Mouse (Mus musculus) midbrain, embryonic 13.5 days (tissue): Measurements from ENCODE around the gene Thada. TPM values are rescaled to one million over a fixed set of nuclear protein-coding genes. Genes with fewer than 3 reads are reported as not detected.
A peak's percentile ranks its signal among the peaks of the same experiment; 100 is the strongest.

ENCODE experiments used
- ATAC-seq: fragments of 200-750 bp; cut with Nextera tagmentation; 2 replicates; pipeline ENCODE4 v1.8.0; 2017; ENCODE audit warnings: mild to moderate bottlenecking, moderate TSS enrichment, moderate library complexity
- H3K27ac ChIP-seq: fragments of 300-500 bp; sonication (generic); 2 replicates; pipeline ENCODE4 v1.5.1; 2015; ENCODE audit warnings: inconsistent platforms, mild to moderate bottlenecking, moderate library complexity
- H3K27me3 ChIP-seq: fragments of 300-500 bp; sonication (generic); 2 replicates; pipeline ENCODE4 v1.6.1; 2015; ENCODE audit warnings: mild to moderate bottlenecking, inconsistent platforms
- H3K36me3 ChIP-seq: fragments of 300-500 bp; sonication (generic); 2 replicates; pipeline ENCODE4 v1.6.1; 2015; ENCODE audit warnings: mild to moderate bottlenecking, inconsistent platforms
- H3K4me1 ChIP-seq: fragments of 300-500 bp; sonication (generic); replicated peaks from 2 replicates; pipeline ENCODE4 v1.6.1; 2015; ENCODE audit warnings: inconsistent platforms
- H3K4me2 ChIP-seq: fragments of 300-500 bp; sonication (generic); replicated peaks from 2 replicates; pipeline ENCODE4 v1.6.1; 2015; ENCODE audit warnings: moderate library complexity, mild to moderate bottlenecking, inconsistent platforms
- H3K4me3 ChIP-seq: fragments of 300-500 bp; sonication (generic); replicated peaks from 2 replicates; pipeline ENCODE4 v1.5.1; 2015; ENCODE audit warnings: mild to moderate bottlenecking, inconsistent platforms
- H3K9ac ChIP-seq: fragments of 300-500 bp; sonication (generic); replicated peaks from 2 replicates; pipeline ENCODE4 v1.6.1; 2015; ENCODE audit warnings: mild to moderate bottlenecking, inconsistent platforms
- H3K9me3 ChIP-seq: fragments of 300-500 bp; sonication (generic); 2 replicates; pipeline ENCODE4 v1.6.1; 2016; ENCODE audit warnings: mild to moderate bottlenecking, inconsistent platforms
- WGBS: fragments of 180-500 bp; shearing (Covaris S2); methylation state at CpG from one replicate; pipeline ENCODE4 v1.1.7; 2015; 5-methylcytosine and 5-hydroxymethylcytosine counted together
- polyA plus RNA-seq: library from polyadenylated mRNA; unstranded; fragments of >200 nt; fragmentation: Nextera tagmentation; extraction: Ambion mirVana; gene quantifications from 2 replicates; pipeline ENCODE4 v1.2.1, GENCODE M21; 2015

Thada gene
- polyA plus RNA-seq, 1 experiment from 2014 or later: 7.6 TPM

GRCm38 (mm10) chr17:84431991-84432390 lies 34.0 kb downstream of the Thada start:
- no peak overlapping the region for H3K4me3 ChIP-seq
- H3K4me2 ChIP-seq: no peak overlapping the region
- H3K9me3 ChIP-seq: no peaks in the 10 kb centered on the region
- no peak for ATAC-seq
- no peak overlapping the region for H3K27ac ChIP-seq
- peaks cover 81% of the 10 kb centered on the region for H3K36me3 ChIP-seq
- H3K27me3 ChIP-seq: no peaks in the 10 kb centered on the region
- WGBS: 85% methylated on average over 5 of the region's 5 CpGs
- H3K4me1 ChIP-seq: no peaks in the 10 kb centered on the region
- H3K9ac ChIP-seq: no peak overlapping the region

GRCm38 (mm10) chr17:84424258-84424657 lies 41.7 kb downstream of the Thada start:
- Histone ChIP-seq H3K27me3 (no peaks in the 10 kb centered on the region), H3K4me1 (0 out of 2 replicates have a peak, but pooled peaks cover 4% of the 10 kb centered on the region), H3K9ac (no peak overlapping the region), H3K36me3 (peaks cover 58% of the 10 kb centered on the region), H3K27ac (no peak overlapping the region), H3K4me3 (no peak overlapping the region), H3K9me3 (no peaks in the 10 kb centered on the region), H3K4me2 (no peak overlapping the region)
- no peak for ATAC-seq
- WGBS: 96% methylated on average over 1 of the region's 1 CpGs

GRCm38 (mm10) chr17:84422916-84423315 lies 43.1 kb downstream of the Thada start:
- Histone ChIP-seq H3K9me3 (no peaks in the 10 kb centered on the region), H3K9ac (no peak overlapping the region), H3K27me3 (no peaks in the 10 kb centered on the region), H3K36me3 (peaks cover 47% of the 10 kb centered on the region), H3K27ac (no peak overlapping the region), H3K4me3 (no peak overlapping the region), H3K4me1 (0 out of 2 replicates have a peak, but pooled peaks cover 4% of the 10 kb centered on the region), H3K4me2 (no peak overlapping the region)
- 91% methylated on average over 8 of the region's 8 CpGs for WGBS
- ATAC-seq: no peak

- WGBS: 78% methylated on average over 4 of the region's 4 CpGs
- Histone ChIP-seq H3K9me3 (no peaks in the 10 kb centered on the region), H3K9ac (no peak overlapping the region), H3K4me1 (0 out of 2 replicates have a peak, but pooled peaks cover 4% of the 10 kb centered on the region), H3K27ac (no peak overlapping the region), H3K4me3 (no peak overlapping the region), H3K27me3 (no peaks in the 10 kb centered on the region), H3K36me3 (peaks cover 43% of the 10 kb centered on the region), H3K4me2 (no peak overlapping the region)
- no peak for ATAC-seq
These were observed 43.8 kb downstream of the Thada start for GRCm38 (mm10) chr17:84422001-84422785.

- H3K9ac ChIP-seq: no peak overlapping the region
- WGBS: 93% methylated on average over 4 of the region's 4 CpGs
- peaks cover 38% of the 10 kb centered on the region for H3K36me3 ChIP-seq
- ATAC-seq: no peak
- no peak overlapping the region for H3K27ac ChIP-seq
- 0 out of 2 replicates have a peak, but pooled peaks cover 4% of the 10 kb centered on the region for H3K4me1 ChIP-seq
- no peak overlapping the region for H3K4me2 ChIP-seq
- H3K9me3 ChIP-seq: no peaks in the 10 kb centered on the region
- no peaks in the 10 kb centered on the region for H3K27me3 ChIP-seq
- no peak overlapping the region for H3K4me3 ChIP-seq
These were observed 45.0 kb downstream of the Thada start for GRCm38 (mm10) chr17:84421042-84421441.

GRCm38 (mm10) chr17:84420276-84420639 lies 45.7 kb downstream of the Thada start:
- H3K4me2 ChIP-seq: no peak overlapping the region
- 0 out of 2 replicates have a peak, but pooled peaks cover 4% of the 10 kb centered on the region for H3K4me1 ChIP-seq
- no peak overlapping the region for H3K9ac ChIP-seq
- H3K4me3 ChIP-seq: no peak overlapping the region
- H3K36me3 ChIP-seq: peaks cover 34% of the 10 kb centered on the region
- WGBS: 83% methylated on average over 3 of the region's 3 CpGs
- H3K27ac ChIP-seq: peak overlapping the region; percentile 30; the same call in 1 of the 2 replicates
- ATAC-seq: no peak
- H3K9me3 ChIP-seq: no peaks in the 10 kb centered on the region
- H3K27me3 ChIP-seq: no peaks in the 10 kb centered on the region

- ATAC-seq: no peak
- no peak overlapping the region for H3K9ac ChIP-seq
These were observed 46.4 kb downstream of the Thada start for GRCm38 (mm10) chr17:84419326-84420275.

GRCm38 (mm10) chr17:84415936-84416335 lies 50.1 kb downstream of the Thada start:
- Histone ChIP-seq H3K27me3 (no peaks in the 10 kb centered on the region), H3K4me3 (no peak overlapping the region), H3K9ac (no peak overlapping the region), H3K36me3 (peaks cover 16% of the 10 kb centered on the region), H3K4me1 (0 out of 2 replicates have a peak, but pooled peaks cover 4% of the 10 kb centered on the region), H3K27ac (no peak overlapping the region), H3K4me2 (no peak overlapping the region), H3K9me3 (no peaks in the 10 kb centered on the region)
- 90% methylated on average over 3 of the region's 3 CpGs for WGBS
- no peak for ATAC-seq

More at GRCm38 (mm10) chr17:84419326-84420275, 46.4 kb downstream of the Thada start:
- Histone ChIP-seq H3K27me3 (no peaks in the 10 kb centered on the region), H3K9me3 (no peaks in the 10 kb centered on the region), H3K4me2 (no peak overlapping the region), H3K4me1 (0 out of 2 replicates have a peak, but pooled peaks cover 4% of the 10 kb centered on the region), H3K27ac (peak overlapping the region; percentile 30; the same call in 1 of the 2 replicates), H3K36me3 (peaks cover 32% of the 10 kb centered on the region), H3K4me3 (no peak overlapping the region)
- WGBS: 79% methylated on average over 11 of the region's 11 CpGs

- no peaks in the 10 kb centered on the region for H3K9me3 ChIP-seq
- H3K4me3 ChIP-seq: no peak overlapping the region
- no peak overlapping the region for H3K9ac ChIP-seq
- WGBS: 64% methylated on average over 1 of the region's 1 CpGs
- H3K27ac ChIP-seq: no peak overlapping the region
- no peaks in the 10 kb centered on the region for H3K36me3 ChIP-seq
- H3K4me1 ChIP-seq: no peaks in the 10 kb centered on the region
- H3K27me3 ChIP-seq: no peaks in the 10 kb centered on the region
- H3K4me2 ChIP-seq: no peak overlapping the region
- no peak for ATAC-seq
These were observed 57.3 kb downstream of the Thada start for GRCm38 (mm10) chr17:84408731-84409130.

GRCm38 (mm10) chr17:84405616-84406015 lies 60.4 kb downstream of the Thada start:
- WGBS: 87% methylated on average over 6 of the region's 6 CpGs
- H3K4me1 ChIP-seq: no peaks in the 10 kb centered on the region

GRCm38 (mm10) chr17:84401796-84402195 lies 64.2 kb downstream of the Thada start:
- Histone ChIP-seq H3K4me1 (no peaks in the 10 kb centered on the region), H3K9ac (no peak overlapping the region), H3K9me3 (no peaks in the 10 kb centered on the region), H3K36me3 (peaks cover 10% of the 10 kb centered on the region; the same call in 1 of the 2 replicates), H3K27ac (no peak overlapping the region), H3K4me2 (no peak overlapping the region), H3K4me3 (no peak overlapping the region), H3K27me3 (no peaks in the 10 kb centered on the region)
- no peak for ATAC-seq
- 99% methylated on average over 5 of the region's 5 CpGs for WGBS

More at GRCm38 (mm10) chr17:84405616-84406015, 60.4 kb downstream of the Thada start:
- H3K27ac ChIP-seq: no peak overlapping the region
- H3K9ac ChIP-seq: no peak overlapping the region
- no peaks in the 10 kb centered on the region for H3K9me3 ChIP-seq
- no peaks in the 10 kb centered on the region for H3K36me3 ChIP-seq
- no peaks in the 10 kb centered on the region for H3K27me3 ChIP-seq
- no peak overlapping the region for H3K4me3 ChIP-seq
- H3K4me2 ChIP-seq: no peak overlapping the region
- no peak for ATAC-seq

GRCm38 (mm10) chr17:84399431-84399830 lies 66.6 kb downstream of the Thada start:
- Histone ChIP-seq H3K4me1 (no peaks in the 10 kb centered on the region), H3K4me3 (no peak overlapping the region), H3K36me3 (peaks cover 20% of the 10 kb centered on the region), H3K9ac (no peak overlapping the region), H3K27ac (no peak overlapping the region), H3K4me2 (no peak overlapping the region), H3K9me3 (no peaks in the 10 kb centered on the region), H3K27me3 (no peaks in the 10 kb centered on the region)
- ATAC-seq: peak; percentile 37; the same call in 1 of the 2 replicates
- 66% methylated on average over 6 of the region's 6 CpGs for WGBS
